Mouse (Mus musculus) hindlimb bud, embryonic 11.5 days (tissue): ENCODE results near the gene Gm5662.
"Not testable (repeated sequence)": the region's sequence is repeated elsewhere in the genome, so short reads cannot be mapped to it uniquely, and the experiment has no call there.

Experiments used
- DNase-seq: peaks from one replicate; pipeline ENCODE4 v3.0.0-alpha.2; 2012; ENCODE audit warnings: low read depth, low spot score; ENCODE audit errors: extremely low spot score

Gene Gm5662

GRCm38 (mm10) chr12:88274400-88274799, at the start of gene Gm5662:
Gene Gm5662, minus strand, starts transcription at chr12:88274500.
- DNase-seq = not testable (repeated sequence)

GRCm38 (mm10) chr12:88323926-88324325, 49.6 kb upstream of the Gm5662 start, which contains the start of gene Gm5039:
Gene Gm5039, minus strand, starts transcription at chr12:88324026.
- DNase-seq = not testable (repeated sequence)

DNA sequence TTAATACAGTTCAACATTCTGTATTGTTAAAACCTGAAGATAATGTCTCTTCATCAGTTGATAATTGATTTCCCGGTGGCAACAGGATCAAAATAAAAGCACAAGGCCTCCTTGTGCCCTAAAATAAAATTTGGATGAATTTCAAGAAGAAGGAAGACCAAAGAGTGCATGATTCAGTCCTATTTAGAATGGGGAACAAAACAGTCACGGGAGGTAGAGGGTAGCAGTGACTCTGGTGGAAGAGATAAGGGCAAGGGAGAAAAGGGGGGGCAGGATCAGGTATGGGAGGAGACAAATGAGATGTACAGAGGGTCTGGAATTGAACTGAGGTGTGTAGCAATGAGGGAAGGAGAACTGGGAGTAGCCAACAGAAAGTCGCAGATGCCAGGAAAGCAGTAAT, 40.3 kb upstream of the Gm5662 start:
- no peak for DNase-seq

DNA sequence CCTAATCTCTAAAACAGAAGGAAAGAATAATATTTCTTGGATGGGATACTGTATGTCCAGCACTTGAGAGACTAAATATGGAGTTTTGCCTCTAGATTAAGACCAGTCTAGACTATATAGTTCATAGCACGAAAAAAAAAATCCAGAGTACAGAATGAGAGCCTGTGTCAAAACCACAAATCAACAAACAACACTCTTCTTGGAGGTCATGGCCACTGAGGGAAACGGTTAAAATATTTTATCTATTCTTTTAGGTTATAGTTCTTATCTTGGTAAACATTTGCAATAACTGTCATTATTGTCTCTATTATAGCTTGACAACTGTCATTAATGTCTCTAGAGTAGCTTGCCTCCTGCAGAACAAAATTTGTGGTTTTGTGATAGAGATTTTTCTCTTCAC, 22.9 kb upstream of the Gm5662 start:
- not testable (repeated sequence) for DNase-seq

DNA sequence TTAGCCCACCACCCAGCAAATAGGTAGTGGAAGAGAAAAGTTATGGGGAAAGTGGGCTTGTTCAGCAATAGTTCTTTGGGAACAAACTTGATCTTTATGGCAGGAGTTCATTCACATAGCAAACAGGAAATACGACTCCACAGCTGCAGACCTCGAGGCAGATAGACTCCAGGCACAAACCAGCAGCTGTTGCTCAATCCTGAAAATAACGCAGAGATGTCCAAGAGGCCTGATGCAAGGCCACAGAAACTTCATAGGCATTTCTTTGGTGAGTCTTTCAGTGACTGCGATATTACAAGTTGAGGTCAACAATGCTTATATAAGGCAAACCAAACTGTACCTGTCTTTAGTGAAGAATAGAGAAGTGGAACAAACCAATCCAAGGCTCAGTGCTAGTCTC, 18.8 kb upstream of the Gm5662 start:
- DNase-seq = not testable (repeated sequence)

DNA sequence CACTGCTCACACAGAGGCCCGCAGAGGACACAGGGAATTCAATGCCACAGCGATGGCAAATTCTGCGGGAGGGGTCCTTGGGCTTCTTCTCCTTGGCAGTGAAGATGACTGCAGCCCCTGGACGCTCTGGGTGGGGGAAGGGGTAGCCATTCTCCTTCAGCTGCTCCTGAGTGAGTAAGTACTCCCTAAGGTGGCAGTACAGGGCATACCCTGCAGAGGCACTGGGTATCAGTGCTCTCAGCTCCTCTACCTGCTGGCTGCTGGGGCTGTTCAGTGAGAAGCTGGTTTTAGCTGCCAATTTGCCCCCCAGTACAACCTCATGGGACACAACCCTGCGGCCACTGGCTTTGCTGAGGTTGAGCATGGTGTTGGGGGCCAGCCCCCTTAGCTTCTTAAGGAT, 10.9 kb upstream of the Gm5662 start:
- DNase-seq = not testable (repeated sequence)

- no peak for DNase-seq
These were observed 17.1 kb downstream of the Gm5662 start for GRCm38 (mm10) chr12:88257241-88257640.

GRCm38 (mm10) chr12:88255917-88256316, 18.4 kb downstream of the Gm5662 start:
- DNase-seq = not testable (repeated sequence)

- not testable (repeated sequence) for DNase-seq
These were observed 24.3 kb downstream of the Gm5662 start, which contains the start of gene Gm8332 for GRCm38 (mm10) chr12:88250000-88250399. Gene Gm8332, minus strand, starts transcription at chr12:88250100.

- DNase-seq = not testable (repeated sequence)
These were observed 28.5 kb downstream of the Gm5662 start for GRCm38 (mm10) chr12:88245786-88246185.

DNA sequence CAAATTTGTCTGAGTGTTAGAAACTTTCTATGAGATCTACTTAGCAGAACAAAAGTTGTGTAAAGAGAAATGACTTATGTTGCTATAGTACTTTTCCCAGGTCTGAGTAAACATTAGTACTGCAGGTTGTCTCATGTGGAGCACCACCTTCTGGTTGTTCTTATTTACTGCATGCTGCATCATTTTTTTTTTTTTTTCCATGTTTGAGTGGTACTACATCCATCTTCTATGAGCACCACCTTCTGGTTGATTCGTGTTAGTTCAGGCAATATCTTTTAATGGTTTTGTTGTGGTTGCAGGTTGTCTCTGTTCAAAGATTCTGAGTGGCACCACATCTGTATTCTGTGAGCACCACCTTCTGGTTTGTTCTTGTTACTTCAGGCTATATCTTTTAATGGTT, 31.4 kb downstream of the Gm5662 start:
- not testable (repeated sequence) for DNase-seq
